Mouse (Mus musculus): ENCODE measurements at regions not wholly inside any gene's neighbourhood (a gene's known extent, or its start where the extent isn't known, plus 50 kb on each side); places are given as distances from the start of the nearest gene placed in this dataset.

DNA sequence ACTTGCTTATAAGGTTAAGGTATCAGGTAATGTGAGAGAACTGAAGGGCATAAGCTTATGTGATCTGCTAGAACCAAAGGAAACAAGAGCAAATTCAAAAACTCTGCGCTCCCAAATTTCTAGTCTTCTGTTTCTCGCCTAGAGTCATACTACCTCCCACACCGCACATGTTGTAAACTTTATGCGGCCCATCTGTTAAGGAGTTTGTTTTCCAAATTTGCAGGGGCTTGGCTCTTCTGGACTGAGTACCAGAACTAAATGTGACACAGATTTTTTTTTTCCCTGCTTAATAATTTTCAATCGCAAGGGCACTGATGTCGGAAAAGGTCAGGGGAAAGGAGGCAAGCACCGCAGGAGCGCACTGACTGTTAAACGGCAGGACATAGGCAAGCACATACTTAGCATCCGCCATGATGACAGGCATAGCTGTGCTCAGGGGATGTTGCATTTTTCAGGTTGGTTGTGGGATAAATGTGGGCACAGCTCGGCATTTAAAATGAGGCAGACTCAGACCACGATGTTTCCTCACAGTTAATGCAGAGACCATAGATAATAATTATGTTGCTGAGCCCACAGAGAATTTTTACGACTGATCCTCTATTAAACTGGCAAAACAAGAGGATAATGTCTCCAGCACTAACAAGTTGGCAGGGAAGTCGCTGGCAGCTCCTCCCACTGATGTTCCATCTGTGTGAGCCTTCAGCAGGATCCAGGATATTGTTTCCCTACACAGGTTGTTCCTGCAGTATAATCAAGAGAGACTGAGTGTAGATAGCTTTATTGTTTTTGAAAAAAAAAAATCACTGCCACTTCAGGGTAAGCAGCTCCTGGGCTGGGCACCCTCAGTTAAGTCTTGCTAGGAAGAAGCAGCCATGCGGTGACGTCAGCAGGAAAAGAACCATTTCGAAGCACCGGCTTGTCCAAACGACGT lies 428.2 kb upstream of the Atp2b1 start:
- DNase-seq, result no peak

DNA sequence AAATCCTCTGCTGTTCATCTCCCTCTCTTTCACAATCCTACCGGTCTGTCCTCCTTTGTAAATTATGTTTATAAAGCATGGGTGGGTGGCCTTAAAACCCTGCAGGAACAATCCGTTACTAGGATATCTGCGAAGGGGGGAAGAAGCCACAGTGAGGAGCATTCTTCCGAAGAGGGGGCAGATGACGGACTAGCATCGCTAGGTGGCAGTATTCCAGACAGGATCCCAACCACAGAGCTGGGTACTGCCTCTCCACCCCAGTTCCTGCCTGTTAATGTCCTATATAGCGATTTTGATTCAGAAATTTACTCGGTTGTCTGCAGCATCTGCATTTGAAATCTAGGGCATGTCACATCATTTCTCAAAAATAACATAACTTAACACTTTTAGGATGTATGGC lies 419.9 kb upstream of the Atp2b1 start:
- peak; percentile 34 to 63 for DNase-seq

DNA sequence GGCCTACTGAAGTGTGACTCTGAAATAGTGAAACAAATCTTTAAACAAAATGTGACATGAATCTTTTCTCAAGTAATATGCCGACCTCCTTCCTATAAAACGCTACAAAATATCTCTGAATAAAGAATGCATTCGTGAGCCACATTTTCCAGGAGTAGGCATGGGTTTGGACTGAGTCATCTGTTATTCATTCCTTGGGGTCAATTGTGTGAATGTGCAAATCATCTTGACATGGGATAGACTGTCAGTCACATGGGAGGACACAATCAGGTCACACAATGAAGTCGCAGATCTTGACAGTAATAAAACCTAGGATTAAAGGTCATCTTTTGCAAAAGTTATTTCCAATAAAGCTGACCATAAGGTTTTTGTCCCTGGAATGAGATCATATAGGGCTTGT lies 418.0 kb upstream of the Atp2b1 start:
- no peak for DNase-seq

GRCm38 (mm10) chr10:98500315-98500714 lies 413.9 kb upstream of the Atp2b1 start:
- DNase-seq, result no peak

- no peak for DNase-seq
Observed at GRCm38 (mm10) chr10:98501566-98501965, 412.6 kb upstream of the Atp2b1 start.

DNA sequence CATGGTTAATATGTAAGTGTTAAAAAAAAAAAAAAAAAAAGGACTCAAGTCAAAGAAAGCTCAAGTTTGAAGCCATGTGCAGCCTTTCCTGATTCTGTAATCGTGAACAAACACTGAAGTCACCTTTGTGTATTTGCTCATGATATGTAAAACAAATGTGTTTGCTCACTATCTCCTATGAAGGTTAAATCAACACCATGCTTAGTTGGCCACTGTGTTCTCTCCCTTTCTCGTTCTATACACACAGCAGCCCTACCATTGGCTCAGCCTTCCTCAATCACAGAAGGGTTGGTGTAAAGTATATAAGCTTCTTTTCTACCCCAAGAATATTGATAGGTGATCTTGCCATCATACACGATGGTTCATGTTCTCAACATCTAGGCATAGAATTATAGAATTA lies 409.7 kb upstream of the Atp2b1 start:
- DNase-seq, result no peak

- no peak for DNase-seq
Observed at GRCm38 (mm10) chr10:98508515-98509143, 405.6 kb upstream of the Atp2b1 start.

GRCm38 (mm10) chr10:98514836-98515235 lies 399.4 kb upstream of the Atp2b1 start:
- no peak for DNase-seq

- no peak for DNase-seq
Observed at GRCm38 (mm10) chr10:98517609-98518008, 396.6 kb upstream of the Atp2b1 start.

- DNase-seq, result no peak
Observed at GRCm38 (mm10) chr10:98529565-98529964, 384.6 kb upstream of the Atp2b1 start.

DNA sequence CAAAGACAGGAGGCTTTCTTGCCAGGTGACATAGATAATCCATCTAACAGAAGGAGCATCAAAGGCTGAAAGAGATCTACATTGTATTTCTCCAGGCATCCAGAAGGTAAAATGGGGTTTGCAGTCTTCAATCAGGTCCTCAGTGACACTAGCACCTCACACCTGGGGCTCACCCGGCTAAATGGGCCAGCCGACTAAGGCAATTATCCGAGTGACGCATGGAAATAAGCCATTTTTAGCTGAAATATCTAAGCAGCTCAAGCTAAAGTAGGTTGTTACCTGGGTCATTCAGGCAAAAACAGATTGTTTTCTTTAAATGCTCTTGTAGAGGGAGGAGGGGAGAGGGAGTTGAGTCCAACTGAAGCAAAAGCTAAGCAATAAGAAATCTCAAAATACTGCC lies 382.8 kb upstream of the Atp2b1 start:
- DNase-seq, result no peak

- DNase-seq, result no peak
Observed at GRCm38 (mm10) chr10:98538706-98539105, 375.5 kb upstream of the Atp2b1 start.

DNA sequence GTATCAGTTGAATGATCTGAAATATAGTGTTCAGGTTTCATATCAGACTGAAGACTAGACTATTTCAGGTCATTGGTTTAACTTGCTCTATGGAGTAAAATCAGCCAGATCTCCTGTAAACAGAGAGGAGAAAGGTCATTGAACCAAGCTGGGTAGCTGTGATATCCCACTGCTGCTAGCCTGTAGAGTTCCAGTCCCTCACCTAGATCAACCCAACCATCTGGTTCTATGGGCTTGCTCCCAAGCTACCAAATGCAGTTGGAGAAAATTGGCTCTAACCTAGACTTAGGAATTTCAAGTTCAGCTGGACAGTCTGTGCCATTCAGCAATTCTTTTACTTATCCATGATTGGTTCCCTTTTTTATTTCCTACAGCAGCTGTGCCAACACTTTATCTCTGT lies 373.1 kb upstream of the Atp2b1 start:
- DNase-seq, result no peak

DNA sequence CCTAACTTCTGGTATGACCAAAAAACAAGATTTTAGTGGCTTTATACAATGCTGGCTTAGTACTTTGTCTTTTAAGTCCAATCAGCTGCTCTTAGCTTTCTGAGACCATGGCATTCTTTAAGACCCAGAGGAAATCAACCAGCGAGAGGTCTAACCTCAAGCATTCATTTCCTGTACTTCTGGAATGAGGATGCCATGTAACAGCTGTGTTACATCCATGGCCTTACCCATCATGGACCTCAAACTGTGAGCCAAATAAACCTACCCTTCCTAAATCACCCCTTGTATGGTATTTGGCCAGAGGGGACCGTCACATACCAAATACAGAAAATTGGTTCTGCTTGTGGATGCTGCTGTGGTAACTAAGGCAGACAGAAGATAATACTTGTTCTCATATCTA lies 372.1 kb upstream of the Atp2b1 start:
- no peak for DNase-seq

DNA sequence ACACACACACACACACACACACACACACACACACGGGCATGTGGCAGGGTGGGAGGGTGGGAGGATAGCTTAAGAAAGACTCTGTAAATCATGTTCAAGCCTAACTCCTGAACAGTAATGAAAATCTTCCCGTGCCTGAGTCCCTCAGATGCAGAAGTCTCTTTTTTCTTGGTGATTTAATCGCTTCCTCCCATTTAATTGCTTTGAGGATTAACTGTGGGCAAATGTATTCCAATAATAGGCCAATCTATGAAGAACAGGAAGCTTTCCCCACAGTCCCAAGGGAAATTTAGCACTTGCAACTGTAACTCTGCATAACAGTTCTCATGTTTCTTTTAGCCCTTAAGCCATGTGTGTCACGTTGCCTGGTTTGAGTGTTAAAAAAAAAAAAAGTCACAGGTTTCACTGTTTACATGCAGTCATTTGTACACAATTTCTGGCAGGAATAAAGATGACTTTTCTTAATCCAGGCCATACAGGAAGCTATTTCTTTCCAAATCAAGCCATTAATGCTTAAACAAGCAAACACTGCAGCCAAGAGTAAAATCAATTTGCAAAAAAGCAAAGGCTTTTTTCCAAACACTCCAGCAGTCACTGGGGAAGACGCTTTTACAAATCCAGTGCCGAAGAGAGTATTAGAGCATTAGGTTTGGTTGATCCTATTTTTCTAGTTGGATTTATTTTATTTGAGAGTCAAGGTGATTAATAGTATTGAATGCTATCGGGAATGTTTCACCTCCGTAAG lies 370.8 kb upstream of the Atp2b1 start:
- DNase-seq, result no peak

GRCm38 (mm10) chr10:98543998-98544349 lies 370.2 kb upstream of the Atp2b1 start:
- no peak for DNase-seq

DNA sequence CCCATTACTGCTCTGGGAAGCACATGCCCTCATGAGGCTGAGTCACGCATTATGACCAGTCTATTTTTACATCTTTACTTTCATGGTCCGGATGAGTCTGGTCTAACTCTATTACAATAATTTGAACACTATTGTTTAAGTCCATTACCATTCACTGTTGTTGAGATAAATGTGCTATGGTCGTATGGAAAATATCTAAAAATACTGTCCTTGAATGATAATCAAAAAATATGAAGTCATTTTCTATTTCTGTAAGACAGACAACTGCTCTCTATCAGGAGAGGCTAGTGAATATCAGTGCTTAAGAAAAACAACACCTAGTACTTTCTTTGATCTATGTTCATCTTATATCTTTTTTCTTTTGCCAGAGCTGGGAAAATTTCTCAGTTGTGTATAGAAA lies 359.6 kb upstream of the Atp2b1 start:
- DNase-seq, result no peak

GRCm38 (mm10) chr10:98557470-98558060 lies 356.6 kb upstream of the Atp2b1 start:
- no peak for DNase-seq

- DNase-seq, result no peak
Observed at GRCm38 (mm10) chr10:98558560-98558959, 355.6 kb upstream of the Atp2b1 start.

DNA sequence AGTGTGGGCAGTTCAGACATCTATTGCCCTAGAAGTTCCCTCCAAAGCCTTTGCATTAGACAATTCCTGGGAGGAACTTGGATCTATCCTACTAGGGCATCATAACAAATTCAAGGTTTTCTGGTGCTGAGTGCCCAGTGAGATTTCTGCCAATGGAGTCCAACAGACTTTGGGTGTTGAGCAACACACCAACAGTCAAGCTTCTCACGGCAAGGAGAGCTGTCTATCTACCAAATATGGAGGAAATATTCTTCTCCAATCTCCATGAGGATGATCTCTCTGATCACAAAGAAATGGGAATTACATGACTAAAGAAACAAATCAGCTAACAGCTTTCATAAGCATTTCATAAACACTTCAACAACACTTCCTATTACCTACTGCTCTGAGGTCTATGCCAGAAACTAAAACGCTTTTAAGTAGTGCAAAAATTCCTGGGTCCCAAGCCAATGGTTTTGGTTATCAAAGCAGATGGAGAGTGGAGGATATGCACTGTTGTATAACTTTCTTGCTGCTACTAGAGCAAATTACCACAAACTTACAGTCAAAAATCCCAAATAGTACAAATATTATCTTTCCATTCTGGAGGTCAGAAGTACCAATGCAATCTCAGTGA lies 351.8 kb upstream of the Atp2b1 start:
- no peak for DNase-seq

DNA sequence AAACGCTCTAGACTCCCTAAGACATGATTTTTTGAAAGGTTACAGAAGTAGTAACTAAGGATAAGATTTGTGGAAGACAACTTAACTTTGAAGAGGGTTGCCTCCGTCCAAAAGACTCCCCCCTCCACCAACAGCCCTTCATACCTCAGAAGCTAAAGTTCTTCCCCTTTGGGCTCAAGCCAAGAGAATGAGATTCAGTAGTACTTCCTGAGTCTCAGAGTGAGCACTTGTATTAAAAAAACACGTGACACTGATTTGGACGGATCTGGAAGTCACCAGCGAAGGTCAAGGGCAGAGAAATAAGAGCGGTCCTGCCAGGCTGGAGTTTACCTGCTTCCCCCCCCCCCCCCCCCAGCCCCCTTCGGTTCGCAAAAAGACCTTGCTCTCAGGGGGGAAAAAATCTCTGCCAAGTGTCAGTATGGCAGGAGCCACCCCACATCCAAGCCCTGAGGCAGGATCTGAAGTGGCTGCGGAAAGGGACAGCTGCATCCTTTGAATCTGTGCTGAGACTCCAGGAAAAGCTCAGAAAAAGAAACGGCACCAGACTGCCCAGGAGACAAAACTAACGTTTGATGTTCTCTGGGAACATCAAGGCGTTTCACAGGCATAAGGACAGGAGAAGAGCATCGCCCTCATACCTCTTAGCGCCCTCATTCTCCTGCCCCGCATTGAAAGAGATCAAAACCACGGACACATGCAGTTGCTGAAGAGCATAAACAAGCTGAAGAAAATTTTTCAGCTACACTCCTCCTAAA lies 341.2 kb upstream of the Atp2b1 start:
- DNase-seq, result no peak

DNA sequence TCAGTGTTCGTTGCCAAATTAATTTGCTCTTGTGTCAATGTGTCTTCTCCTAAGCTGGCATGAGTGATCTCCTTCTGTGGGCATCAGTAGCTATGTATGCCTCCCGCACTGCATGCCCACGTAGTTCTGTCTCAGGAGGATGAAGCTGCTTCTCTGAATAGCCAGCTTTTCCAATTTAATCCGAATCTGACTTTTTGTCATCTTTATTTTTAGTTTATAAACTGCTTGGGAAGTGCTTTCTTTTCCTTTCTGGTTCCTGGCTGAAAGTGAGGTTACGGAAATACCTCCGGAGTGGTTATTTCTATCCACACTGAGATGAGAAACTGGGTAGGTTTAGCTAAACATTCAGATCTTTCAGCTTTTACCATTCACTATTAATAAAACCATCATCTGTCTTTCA lies 337.2 kb upstream of the Atp2b1 start:
- DNase-seq, result no peak

All from spleen, adult 18-20 months (tissue).